ENCODE assay signal across 30 mouse cellular contexts in genomic region chr4:152109509-152109908, GRCm38 (mm10). TPM values are rescaled to one million over a fixed set of nuclear protein-coding genes. Genes with fewer than 3 reads are reported as not detected.
DNase-seq lines count a peak whose midpoint lies in the region; ATAC-seq and TF ChIP-seq lines count a peak whose summit lies in the region.
"Had no signal": no experiment of that assay in that cellular context is flagged by ENCODE, and none has a peak within 500 bp of the region (broad histone marks: within the 10 kb centered on the region; RNA-seq: fewer than 3 reads in every experiment).

No protein-coding gene starts in this region.

- DNase-seq in kidney, adult 2 months: no peak
- DNase-seq in kidney, postnatal 10 days: no peak
- DNase-seq in liver, embryonic 13.5 days: no peak
- no peak for DNase-seq in liver
- peak; percentile 35 for DNase-seq in MEL-GATA-1-ER (ENCODE audit: extremely low read depth, low read depth)
- no peak for DNase-seq in cerebellum, postnatal 14 days
- DNase-seq in adipocyte (ENCODE audit: low spot score): no peak
- DNase-seq: adrenal gland, postnatal 25 days; B cell, adult 2 months; cerebellum, adult 11-12 months; cerebellum, adult 9-11 months; gastrocnemius, postnatal 36 days; heart, postnatal 10 days; kidney, adult 18-20 months; left cerebral cortex, postnatal 4 days; lung, postnatal 36 days; right cerebral cortex, postnatal 4 days; thymus, postnatal 4 days had no signal

- peak overlapping the region; percentile 37; the same call in 1 of the 2 replicates for H3K9ac ChIP-seq in liver, embryonic 13.5 days
- no peak overlapping the region for H3K9ac ChIP-seq in liver, embryonic 16.5 days (ENCODE audit: low read depth, low read length)
- H3K9ac ChIP-seq: heart, embryonic 13.5 days; hindbrain, embryonic 14.5 days; neural tube, embryonic 13.5 days had no signal

- ATAC-seq in liver, embryonic 13.5 days (ENCODE audit: low read depth): no peak
- ATAC-seq in liver, embryonic 16.5 days (ENCODE audit: low read depth): no peak
- ATAC-seq: Patski had no signal

- H3K36me3 ChIP-seq in kidney, adult 2 months (ENCODE audit: control insufficient read depth, insufficient read depth, low read length): peaks cover 9% of the 10 kb centered on the region
- peaks cover 63% of the 10 kb centered on the region for H3K36me3 ChIP-seq in liver, embryonic 13.5 days
- H3K36me3 ChIP-seq in liver, embryonic 16.5 days (ENCODE audit: control insufficient read depth, insufficient read depth): peaks cover 10% of the 10 kb centered on the region

- H3K4me2 ChIP-seq in liver, embryonic 13.5 days: peak overlapping the region; percentile 57; the same call in 1 of the 2 replicates
- no peak overlapping the region; the same call in 1 of the 2 replicates for H3K4me2 ChIP-seq in liver, embryonic 16.5 days (ENCODE audit: low read depth, low read length)
- H3K4me2 ChIP-seq: heart, embryonic 13.5 days; midbrain, embryonic 11.5 days had no signal

- no peaks in the 10 kb centered on the region for H3K9me3 ChIP-seq in liver, embryonic 13.5 days (replicated peaks)
- no peaks in the 10 kb centered on the region for H3K9me3 ChIP-seq in liver, embryonic 16.5 days (replicated peaks; ENCODE audit: control insufficient read depth, low read length)
- H3K9me3 ChIP-seq: heart, embryonic 13.5 days; neural tube, embryonic 13.5 days had no signal

- peaks cover 7% of the 10 kb centered on the region; the same call in 1 of the 2 replicates for H3K4me1 ChIP-seq in kidney, adult 2 months (ENCODE audit: control insufficient read depth, insufficient read depth, low read length)
- H3K4me1 ChIP-seq in liver, embryonic 13.5 days (replicated peaks): peaks cover 58% of the 10 kb centered on the region
- H3K4me1 ChIP-seq in liver, embryonic 16.5 days (ENCODE audit: control insufficient read depth, low read depth, low read length): peaks cover 46% of the 10 kb centered on the region

- WGBS in kidney, adult 2 months: 64% methylated on average over 3 of the region's 3 CpGs
- WGBS in liver, embryonic 13.5 days (ENCODE audit: insufficient replicate concordance): 77% methylated on average over 3 of the region's 3 CpGs
- 81% methylated on average over 3 of the region's 3 CpGs for WGBS in liver, embryonic 16.5 days (ENCODE audit: insufficient replicate concordance)

- H3K4me3 ChIP-seq in kidney, adult 2 months (ENCODE audit: insufficient read depth, low read depth, low read length): no peak overlapping the region
- no peak overlapping the region for H3K4me3 ChIP-seq in liver, embryonic 13.5 days (replicated peaks)
- no peak overlapping the region for H3K4me3 ChIP-seq in liver, embryonic 16.5 days (ENCODE audit: low read depth, low read length)
- H3K4me3 ChIP-seq: heart, embryonic 13.5 days; neural tube, embryonic 13.5 days had no signal

- no peak overlapping the region for H3K27ac ChIP-seq in kidney, adult 2 months (ENCODE audit: insufficient read depth, low read depth, low read length)
- peak overlapping the region; percentile 91 for H3K27ac ChIP-seq in liver, embryonic 13.5 days
- peak overlapping the region; percentile 48; the same call in 1 of the 2 replicates for H3K27ac ChIP-seq in liver, embryonic 16.5 days (ENCODE audit: low read length)
- H3K27ac ChIP-seq: heart, embryonic 13.5 days; hindbrain, embryonic 14.5 days; neural tube, embryonic 13.5 days had no signal

- H3K27me3 ChIP-seq in kidney, adult 2 months (replicated peaks; ENCODE audit: control insufficient read depth, insufficient read depth, low read length): no peaks in the 10 kb centered on the region
- H3K27me3 ChIP-seq in liver, embryonic 13.5 days: peaks cover 5% of the 10 kb centered on the region
- H3K27me3 ChIP-seq in liver, embryonic 16.5 days (ENCODE audit: control insufficient read depth, insufficient read depth, low read depth, low read length): peaks cover 4% of the 10 kb centered on the region; the same call in 1 of the 2 replicates
- H3K27me3 ChIP-seq: Patski had no signal

- no peak for TF ChIP-seq POLR2A in kidney, adult 2 months (IDR thresholded peaks at IDR 0.05; ENCODE audit: low read depth, low read length)

- TF ChIP-seq CTCF in kidney, adult 2 months (conservative IDR thresholded peaks at IDR 0.05; ENCODE audit: insufficient read depth, insufficient read length, low read depth, low read length): 0 out of 2 replicates have a peak, but pooled peaks have one; percentile 10

RNA-seq across cellular contexts. Expression of gene Tnfrsf25, which starts 6.2 kb away (rescaled TPM):
- 3.3 and 4.4 TPM in 2 replicates for polyA plus RNA-seq in kidney, adult 2 months (2012; rRNA removed)
- polyA plus RNA-seq in liver, embryonic 13.5 days (2015; fragmentation: Nextera tagmentation; extraction: Ambion mirVana): 0.37 and 0.48 TPM in 2 replicates
- polyA plus RNA-seq in liver, embryonic 16.5 days (2015; fragmentation: Nextera tagmentation; extraction: Ambion mirVana): 0.12 and 0.25 TPM in 2 replicates
- polyA plus RNA-seq: forebrain, embryonic 11.5 days had no signal

RNA-seq across cellular contexts. Expression of gene Plekhg5, which starts 37.2 kb away (rescaled TPM):
- polyA plus RNA-seq in kidney, adult 2 months (2012; rRNA removed): 22.2 and 23.6 TPM in 2 replicates
- 4.9 and 5.1 TPM in 2 replicates for polyA plus RNA-seq in liver, embryonic 13.5 days (2015; fragmentation: Nextera tagmentation; extraction: Ambion mirVana)
- 4.8 and 5.1 TPM in 2 replicates for polyA plus RNA-seq in liver, embryonic 16.5 days (2015; fragmentation: Nextera tagmentation; extraction: Ambion mirVana)

RNA-seq across cellular contexts. Expression of gene Espn, which starts 42.7 kb away (rescaled TPM):
- 48.3 and 57.5 TPM in 2 replicates for polyA plus RNA-seq in kidney, adult 2 months (2012; rRNA removed)
- polyA plus RNA-seq in liver, embryonic 13.5 days (2015; fragmentation: Nextera tagmentation; extraction: Ambion mirVana): 1.8 and 2.1 TPM in 2 replicates
- polyA plus RNA-seq in liver, embryonic 16.5 days (2015; fragmentation: Nextera tagmentation; extraction: Ambion mirVana): 1.1 and 2.3 TPM in 2 replicates

RNA-seq across cellular contexts. Expression of gene Hes2, which starts 49.2 kb away (rescaled TPM):
- polyA plus RNA-seq in kidney, adult 2 months (2012; rRNA removed): 0.81 and 1.0 TPM in 2 replicates
- 0.06 TPM in 1 of 2 replicates, not detected in the other for polyA plus RNA-seq in liver, embryonic 13.5 days (2015; fragmentation: Nextera tagmentation; extraction: Ambion mirVana)
- not detected in 2 replicates for polyA plus RNA-seq in liver, embryonic 16.5 days (2015; fragmentation: Nextera tagmentation; extraction: Ambion mirVana)
- polyA plus RNA-seq: cortical plate, adult 2 months; erythroblast, embryonic 14.5 days; forebrain, embryonic 11.5 days; heart, embryonic 13.5 days; hindbrain, embryonic 14.5 days; intestine, embryonic 14.5 days; Patski; spleen, adult 2 months; thymus, postnatal 0 days had no signal

Comparison
In these comparisons a context has a peak if more than half of its experiments do, and no peak if none do; other contexts are left out.
1. RNA of gene Espn, which starts 42.7 kb away (polyA plus RNA-seq): 48.3 to 57.5 TPM in kidney, adult 2 months; 1.1 to 2.3 TPM in liver, embryonic 16.5 days and 1.8 to 2.1 TPM in liver, embryonic 13.5 days; every median in the first group is over 10 times any median in the second.